Mouse (Mus musculus) adrenal gland, postnatal 0 days (tissue): ENCODE data around the gene 1700001J03Rik. TPM values are rescaled to one million over a fixed set of nuclear protein-coding genes. Genes with fewer than 3 reads are reported as not detected.

ENCODE experiments used
- polyA plus RNA-seq: library from polyadenylated mRNA; unstranded; fragments of >200 nt; fragmentation: Nextera tagmentation; extraction: Ambion mirVana; gene quantifications from 2 replicates; pipeline ENCODE4 v1.2.1, GENCODE M21; 2015

1700001J03Rik gene
- not detected in 2 replicates for polyA plus RNA-seq

GRCm38 (mm10) chr5:146185204-146185603, at the start of gene 1700001J03Rik:
Gene 1700001J03Rik (minus strand): TSS chr5:146185304.

GRCm38 (mm10) chr5:146230864-146231654, 46.0 kb upstream of the 1700001J03Rik start, which contains the start of gene Cdk8:
Gene Cdk8 (plus strand): TSS chr5:146231230.

GRCm38 (mm10) chr5:146220879-146221714, 36.0 kb upstream of the 1700001J03Rik start, which contains the start of gene Rnf6:
Gene Rnf6 (minus strand): TSS chr5:146221555.

DNA sequence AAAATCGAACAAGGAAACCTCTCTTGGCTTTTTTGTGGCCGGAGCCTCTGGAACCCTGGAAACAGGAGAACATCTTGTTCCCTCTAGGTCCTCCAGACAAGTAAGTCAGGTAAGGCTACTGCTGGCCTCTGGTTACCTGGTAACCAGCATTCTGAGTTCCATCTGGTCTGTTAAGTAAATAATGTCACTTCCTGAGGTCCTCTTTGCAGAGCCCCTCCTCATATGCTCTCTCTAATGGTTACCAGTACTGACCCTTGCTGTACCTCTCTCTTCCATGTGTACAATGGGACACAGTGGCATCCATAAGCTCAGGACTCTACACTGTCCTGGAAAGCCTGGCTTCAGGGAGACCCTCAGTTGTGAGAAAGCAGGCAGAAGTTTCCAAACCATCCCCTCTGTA, 14.5 kb downstream of the 1700001J03Rik start, which contains the start of gene Gm6309:
Gene Gm6309, minus strand, starts transcription at position 101 of the 400 bp plus-strand sequence.

DNA sequence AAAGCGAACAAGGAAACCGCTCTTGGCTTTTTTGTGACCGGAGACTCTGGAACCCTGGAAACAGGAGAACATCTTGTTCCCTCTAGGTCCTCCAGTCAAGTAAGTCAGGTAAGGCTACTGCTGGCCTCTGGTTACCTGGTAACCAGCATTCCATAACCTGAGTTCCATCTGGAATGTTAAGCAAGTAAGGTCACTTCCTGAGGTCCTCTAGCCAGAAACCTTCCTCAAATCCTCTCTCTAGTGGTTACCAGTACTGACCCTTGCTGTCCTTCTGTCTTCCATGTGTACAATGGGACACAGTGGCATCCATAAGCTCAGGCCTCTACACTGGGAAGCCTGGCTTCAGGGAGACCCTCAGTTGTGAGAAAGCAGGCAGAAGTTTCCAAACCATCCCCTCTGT, 24.7 kb downstream of the 1700001J03Rik start, which contains the start of gene Gm5565:
Gene Gm5565, minus strand, starts transcription at position 101 of the 400 bp plus-strand sequence.

Other genes with a start within 250 kb of the 1700001J03Rik start
- 8.2 and 12.2 TPM in 2 replicates for gene Cyp3a25, start 175.7 kb downstream of the 1700001J03Rik start, polyA plus RNA-seq
- 0.51 and 0.79 TPM in 2 replicates for gene Cyp3a59, start 106.0 kb downstream of the 1700001J03Rik start, polyA plus RNA-seq
- not detected in 2 replicates for gene Gm5565, start 24.8 kb downstream of the 1700001J03Rik start, polyA plus RNA-seq
- gene Gm6309, start 14.6 kb downstream of the 1700001J03Rik start, polyA plus RNA-seq, result not detected in 2 replicates
- 28.7 and 47.3 TPM in 2 replicates for gene Rnf6, start 36.3 kb upstream of the 1700001J03Rik start, polyA plus RNA-seq
- gene Cdk8, start 45.9 kb upstream of the 1700001J03Rik start, polyA plus RNA-seq, result 13.2 and 26.5 TPM in 2 replicates
- gene Wasf3, start 199.7 kb upstream of the 1700001J03Rik start, polyA plus RNA-seq, result 4.0 and 4.9 TPM in 2 replicates